Mouse (Mus musculus): ENCODE results near the gene Sephs1. TPM values are rescaled to one million over a fixed set of nuclear protein-coding genes. Genes with fewer than 3 reads are reported as not detected.
"Not testable (repeated sequence)": the region's sequence is repeated elsewhere in the genome, so short reads cannot be mapped to it uniquely, and the experiment has no call there.

The Sephs1 gene
- polyA plus RNA-seq, 1 experiment from 2014 or later, result 147 TPM

GRCm38 (mm10) chr2:4913949-4914348, 32.6 kb downstream of the Sephs1 start:
- no peak for DNase-seq (ENCODE audit: low spot score)
- WGBS, result 92% methylated on average over 7 of the region's 7 CpGs
- Histone ChIP-seq H3K9me3 (replicated peaks) (no peaks in the 10 kb centered on the region), H3K27me3 (ENCODE audit: low read depth, poor library complexity, severe bottlenecking) (no peaks in the 10 kb centered on the region), H3K4me1 (peaks cover 21% of the 10 kb centered on the region), H3K36me3 (no peaks in the 10 kb centered on the region; the same call in 1 of the 2 replicates), H3K4me3 (no peak overlapping the region), H3K27ac (no peak overlapping the region)

GRCm38 (mm10) chr2:4916037-4916436, 34.7 kb downstream of the Sephs1 start:
- Histone ChIP-seq H3K4me1 (peaks cover 28% of the 10 kb centered on the region), H3K4me3 (no peak overlapping the region), H3K36me3 (no peaks in the 10 kb centered on the region), H3K9me3 (replicated peaks) (no peaks in the 10 kb centered on the region), H3K27me3 (ENCODE audit: low read depth, poor library complexity, severe bottlenecking) (no peaks in the 10 kb centered on the region), H3K27ac (no peak overlapping the region)
- 79% methylated on average over 6 of the region's 6 CpGs for WGBS
- no peak for DNase-seq (ENCODE audit: low spot score)

GRCm38 (mm10) chr2:4917326-4918021, 36.1 kb downstream of the Sephs1 start:
- H3K36me3 ChIP-seq, result no peaks in the 10 kb centered on the region
- H3K27me3 ChIP-seq (ENCODE audit: low read depth, poor library complexity, severe bottlenecking), result no peaks in the 10 kb centered on the region
- H3K4me3 ChIP-seq, result peak overlapping the region; percentile 32
- peak; percentile 74 for DNase-seq (ENCODE audit: low spot score)
- no peaks in the 10 kb centered on the region for H3K9me3 ChIP-seq (replicated peaks)
- 12% methylated on average over 8 of the region's 8 CpGs for WGBS
- H3K27ac ChIP-seq, result peak overlapping the region; percentile 92
- peaks cover 28% of the 10 kb centered on the region for H3K4me1 ChIP-seq

- no peaks in the 10 kb centered on the region for H3K9me3 ChIP-seq (replicated peaks)
- H3K36me3 ChIP-seq, result no peaks in the 10 kb centered on the region
- DNase-seq (ENCODE audit: low spot score), result peak; percentile 85
- peak within 1 kb of the TSS; percentile 66 for H3K4me3 ChIP-seq
- no peaks in the 10 kb centered on the region for H3K27me3 ChIP-seq (ENCODE audit: low read depth, poor library complexity, severe bottlenecking)
- 5% methylated on average over 35 of the region's 35 CpGs for WGBS
- peaks cover 28% of the 10 kb centered on the region for H3K4me1 ChIP-seq
- peak within 1 kb of the TSS; percentile 92 for H3K27ac ChIP-seq
Observed at GRCm38 (mm10) chr2:4918860-4919739, 37.7 kb downstream of the Sephs1 start, which contains the start of gene Phyh. Gene Phyh (plus strand): TSS chr2:4919019.

GRCm38 (mm10) chr2:4921019-4921418, 39.7 kb downstream of the Sephs1 start:
- H3K4me1 ChIP-seq, result peaks cover 28% of the 10 kb centered on the region
- no peak for DNase-seq (ENCODE audit: low spot score)
- no peak overlapping the region for H3K27ac ChIP-seq
- no peaks in the 10 kb centered on the region for H3K27me3 ChIP-seq (ENCODE audit: low read depth, poor library complexity, severe bottlenecking)
- no peak overlapping the region for H3K4me3 ChIP-seq
- WGBS, result 75% methylated on average over 5 of the region's 5 CpGs
- H3K36me3 ChIP-seq, result peaks cover 9% of the 10 kb centered on the region
- no peaks in the 10 kb centered on the region for H3K9me3 ChIP-seq (replicated peaks)

GRCm38 (mm10) chr2:4922476-4923164, 41.3 kb downstream of the Sephs1 start:
- Histone ChIP-seq H3K4me3 (no peak overlapping the region), H3K4me1 (peaks cover 19% of the 10 kb centered on the region), H3K27ac (no peak overlapping the region), H3K9me3 (replicated peaks) (no peaks in the 10 kb centered on the region), H3K36me3 (peaks cover 12% of the 10 kb centered on the region), H3K27me3 (ENCODE audit: low read depth, poor library complexity, severe bottlenecking) (no peaks in the 10 kb centered on the region)
- no peak for DNase-seq (ENCODE audit: low spot score)
- 73% methylated on average over 7 of the region's 7 CpGs for WGBS

- no peaks in the 10 kb centered on the region for H3K27me3 ChIP-seq (ENCODE audit: low read depth, poor library complexity, severe bottlenecking)
- H3K36me3 ChIP-seq, result peaks cover 24% of the 10 kb centered on the region
- H3K27ac ChIP-seq, result no peak overlapping the region
- no peak overlapping the region for H3K4me3 ChIP-seq
- WGBS, result 86% methylated on average over 3 of the region's 3 CpGs
- DNase-seq (ENCODE audit: low spot score), result no peak
- H3K4me1 ChIP-seq, result no peaks in the 10 kb centered on the region
- H3K9me3 ChIP-seq (replicated peaks), result no peaks in the 10 kb centered on the region
Observed at GRCm38 (mm10) chr2:4927391-4927790, 46.0 kb downstream of the Sephs1 start.

- Histone ChIP-seq H3K4me1 (no peaks in the 10 kb centered on the region), H3K27ac (no peak overlapping the region), H3K36me3 (peaks cover 30% of the 10 kb centered on the region), H3K27me3 (ENCODE audit: low read depth, poor library complexity, severe bottlenecking) (no peaks in the 10 kb centered on the region), H3K4me3 (no peak overlapping the region), H3K9me3 (replicated peaks) (no peaks in the 10 kb centered on the region)
- no peak for DNase-seq (ENCODE audit: low spot score)
- 92% methylated on average over 2 of the region's 2 CpGs for WGBS
Observed at GRCm38 (mm10) chr2:4929230-4929629, 47.9 kb downstream of the Sephs1 start.

- H3K36me3 ChIP-seq, result peaks cover 26% of the 10 kb centered on the region
- no peaks in the 10 kb centered on the region for H3K9me3 ChIP-seq (replicated peaks)
- H3K27ac ChIP-seq, result no peak overlapping the region
- no peak overlapping the region for H3K4me3 ChIP-seq
- no peaks in the 10 kb centered on the region for H3K27me3 ChIP-seq (ENCODE audit: low read depth, poor library complexity, severe bottlenecking)
- no peaks in the 10 kb centered on the region for H3K4me1 ChIP-seq
- 88% methylated on average over 9 of the region's 9 CpGs for WGBS
- no peak for DNase-seq (ENCODE audit: low spot score)
Observed at GRCm38 (mm10) chr2:4934516-4934915, 53.2 kb downstream of the Sephs1 start.

- DNase-seq (ENCODE audit: low spot score), result no peak
- Histone ChIP-seq H3K36me3 (peaks cover 15% of the 10 kb centered on the region), H3K4me3 (no peak overlapping the region), H3K27ac (no peak overlapping the region), H3K4me1 (no peaks in the 10 kb centered on the region), H3K27me3 (ENCODE audit: low read depth, poor library complexity, severe bottlenecking) (no peaks in the 10 kb centered on the region), H3K9me3 (replicated peaks) (no peaks in the 10 kb centered on the region)
- WGBS, result 91% methylated on average over 7 of the region's 7 CpGs
Observed at GRCm38 (mm10) chr2:4937931-4938330, 56.6 kb downstream of the Sephs1 start.

- no peak for DNase-seq (ENCODE audit: low spot score)
- WGBS, result 93% methylated on average over 11 of the region's 11 CpGs
- Histone ChIP-seq H3K9me3 (replicated peaks) (no peaks in the 10 kb centered on the region; the same call in 1 of the 2 replicates), H3K27me3 (ENCODE audit: low read depth, poor library complexity, severe bottlenecking) (no peaks in the 10 kb centered on the region), H3K27ac (no peak overlapping the region), H3K4me1 (no peaks in the 10 kb centered on the region), H3K4me3 (no peak overlapping the region), H3K36me3 (peaks cover 10% of the 10 kb centered on the region)
Observed at GRCm38 (mm10) chr2:4940861-4941260, 59.5 kb downstream of the Sephs1 start.

- not testable (repeated sequence) for H3K9me3 ChIP-seq (replicated peaks); H3K27ac ChIP-seq; H3K4me3 ChIP-seq; DNase-seq (ENCODE audit: low spot score); H3K36me3 ChIP-seq; H3K4me1 ChIP-seq; H3K27me3 ChIP-seq (ENCODE audit: low read depth, poor library complexity, severe bottlenecking)
- 94% methylated on average over 8 of the region's 8 CpGs for WGBS
Observed at GRCm38 (mm10) chr2:4949691-4950090, 68.3 kb downstream of the Sephs1 start.

GRCm38 (mm10) chr2:4950986-4951385, 69.6 kb downstream of the Sephs1 start:
- no peaks in the 10 kb centered on the region for H3K4me1 ChIP-seq
- H3K36me3 ChIP-seq, result no peaks in the 10 kb centered on the region
- no peaks in the 10 kb centered on the region for H3K27me3 ChIP-seq (ENCODE audit: low read depth, poor library complexity, severe bottlenecking)
- no peak for DNase-seq (ENCODE audit: low spot score)
- no peak overlapping the region for H3K27ac ChIP-seq
- 90% methylated on average over 2 of the region's 2 CpGs for WGBS
- H3K4me3 ChIP-seq, result no peak overlapping the region
- no peaks in the 10 kb centered on the region for H3K9me3 ChIP-seq (replicated peaks)

Measured in limb, embryonic 10.5 days (tissue).